Mouse (Mus musculus) small intestine, adult 2 months (tissue): ENCODE measurements around the gene Gnptab.

Experiments
- CTCF ChIP-seq: fragments of 200-500 bp; IDR thresholded peaks from 2 replicates; pipeline ENCODE4 v1.5.1; 2012; ENCODE audit warnings: low read depth, mild to moderate bottlenecking, control low read depth, inconsistent platforms, low read length, moderate library complexity, mixed read lengths; ENCODE audit not compliant: insufficient replicate concordance, insufficient read length; ENCODE audit errors: extremely low read depth
- POLR2A ChIP-seq: fragments of 200-500 bp; IDR thresholded peaks from 2 replicates; pipeline ENCODE4 v1.6.1; 2012; ENCODE audit warnings: low read depth, mild to moderate bottlenecking, control low read depth, inconsistent platforms, low read length, moderate library complexity

DNA sequence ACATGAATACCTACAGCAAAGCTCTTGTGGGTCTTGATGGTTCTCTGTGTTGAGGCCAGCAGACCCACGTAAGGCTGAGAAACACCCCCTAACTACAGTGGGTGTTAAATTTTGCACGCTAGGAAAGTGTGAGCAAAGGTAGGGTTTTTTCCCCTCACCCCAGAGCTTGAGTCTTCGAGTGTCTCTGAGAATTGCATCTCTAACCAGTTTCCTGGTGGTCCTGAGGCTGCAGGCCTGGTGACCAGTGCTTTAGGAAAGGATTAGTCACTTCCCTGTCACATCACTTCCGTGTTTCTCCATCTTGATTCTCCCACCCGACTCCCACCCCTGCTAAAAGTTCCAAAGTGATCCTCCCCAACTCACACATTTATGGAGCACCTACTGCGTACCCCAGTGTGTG lies 25.3 kb downstream of the Gnptab start:
- no peak for TF ChIP-seq CTCF
- TF ChIP-seq POLR2A, result no peak
